Mouse (Mus musculus) olfactory bulb, adult 2 months (tissue): ENCODE results near the gene Usp8.

Source experiments
- CTCF ChIP-seq: fragments of 200-500 bp; IDR thresholded peaks from 2 replicates; pipeline ENCODE4 v1.5.1; 2012; ENCODE audit warnings: low read depth, mild to moderate bottlenecking, low read length, moderate library complexity; ENCODE audit not compliant: insufficient read depth
- POLR2A ChIP-seq: fragments of 200-500 bp; IDR thresholded peaks from 2 replicates; pipeline ENCODE4 v1.6.1; 2012; ENCODE audit warnings: mild to moderate bottlenecking, low read depth, low read length, moderate library complexity; ENCODE audit not compliant: insufficient read depth

DNA sequence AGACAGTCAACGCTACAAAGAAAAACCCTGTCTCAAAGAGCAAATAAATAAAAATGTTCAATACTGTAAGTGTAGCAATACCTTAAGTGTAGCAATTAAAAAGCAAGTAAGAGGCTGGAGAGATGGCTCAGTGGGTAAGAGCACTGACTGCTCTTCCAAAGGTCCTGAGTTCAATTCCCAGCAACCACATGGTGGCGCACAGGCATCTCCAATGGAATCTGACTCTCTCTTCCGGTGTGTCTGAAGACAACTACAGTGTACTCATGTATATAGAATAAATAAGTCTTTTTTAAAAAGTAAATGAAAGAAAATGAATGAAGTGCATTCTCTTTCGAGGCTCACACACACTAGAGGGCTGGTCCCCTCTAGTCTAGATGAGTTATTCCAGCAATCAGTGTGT is 61.1 kb downstream of the Usp8 start:
- TF ChIP-seq CTCF (no peak), POLR2A (no peak)
